Mouse (Mus musculus) hindbrain, embryonic 12.5 days (tissue): ENCODE results near the gene Isca2. TPM values are rescaled to one million over a fixed set of nuclear protein-coding genes. Genes with fewer than 3 reads are reported as not detected.

Source experiments
- ATAC-seq: fragments of 200-750 bp; cut with Nextera tagmentation; 2 replicates; pipeline ENCODE4 v1.8.0; 2017; ENCODE audit warnings: moderate TSS enrichment; ENCODE audit not compliant: low FRiP score
- H3K27ac ChIP-seq: fragments of 300-500 bp; sonication (generic); 2 replicates; pipeline ENCODE4 v1.5.1; 2016; ENCODE audit warnings: mild to moderate bottlenecking
- H3K27me3 ChIP-seq: fragments of 300-500 bp; sonication (generic); 2 replicates; pipeline ENCODE4 v1.6.1; 2016; ENCODE audit warnings: mild to moderate bottlenecking
- H3K36me3 ChIP-seq: fragments of 300-500 bp; sonication (generic); 2 replicates; pipeline ENCODE4 v1.6.1; 2016; ENCODE audit warnings: mild to moderate bottlenecking
- H3K4me1 ChIP-seq: fragments of 300-500 bp; sonication (generic); 2 replicates; pipeline ENCODE4 v1.6.1; 2016
- H3K4me2 ChIP-seq: fragments of 300-500 bp; sonication (generic); replicated peaks from 2 replicates; pipeline ENCODE4 v1.6.1; 2016; ENCODE audit warnings: mild to moderate bottlenecking
- H3K4me3 ChIP-seq: fragments of 300-500 bp; sonication (generic); 2 replicates; pipeline ENCODE4 v1.5.1; 2016; ENCODE audit warnings: mild to moderate bottlenecking
- H3K9ac ChIP-seq: fragments of 300-500 bp; sonication (generic); 2 replicates; pipeline ENCODE4 v1.6.1; 2016; ENCODE audit warnings: mild to moderate bottlenecking, moderate library complexity
- H3K9me3 ChIP-seq: fragments of 300-500 bp; sonication (generic); replicated peaks from 2 replicates; pipeline ENCODE4 v1.6.1; 2016; ENCODE audit warnings: mild to moderate bottlenecking
- WGBS: fragments of 180-500 bp; shearing (Covaris S2); methylation state at CpG from one replicate; pipeline ENCODE4 v1.1.7; 2016; 5-methylcytosine and 5-hydroxymethylcytosine counted together
- polyA plus RNA-seq: library from polyadenylated mRNA; unstranded; fragments of >200 nt; fragmentation: Nextera tagmentation; extraction: Ambion mirVana; gene quantifications from 2 replicates; pipeline ENCODE4 v1.2.1, GENCODE M21; 2016

Gene Isca2
- polyA plus RNA-seq, 1 experiment from 2014 or later, result 147 TPM

- no peak overlapping the region for H3K4me2 ChIP-seq
- WGBS, result 92% methylated on average over 10 of the region's 10 CpGs
- ATAC-seq, result no peak
- H3K27ac ChIP-seq, result no peak overlapping the region
- peaks cover 19% of the 10 kb centered on the region for H3K4me1 ChIP-seq
- no peaks in the 10 kb centered on the region for H3K27me3 ChIP-seq
- no peak overlapping the region for H3K9ac ChIP-seq
- no peaks in the 10 kb centered on the region for H3K9me3 ChIP-seq
- H3K36me3 ChIP-seq, result peaks cover 51% of the 10 kb centered on the region
- H3K4me3 ChIP-seq, result no peak overlapping the region
Measured at GRCm38 (mm10) chr12:84756016-84756415, 17.0 kb upstream of the Isca2 start.

- no peaks in the 10 kb centered on the region for H3K27me3 ChIP-seq
- WGBS, result 77% methylated on average over 2 of the region's 2 CpGs
- H3K4me2 ChIP-seq, result no peak overlapping the region
- H3K27ac ChIP-seq, result no peak overlapping the region
- no peak overlapping the region for H3K4me3 ChIP-seq
- no peak for ATAC-seq
- no peaks in the 10 kb centered on the region for H3K4me1 ChIP-seq
- no peaks in the 10 kb centered on the region for H3K9me3 ChIP-seq
- peaks cover 67% of the 10 kb centered on the region for H3K36me3 ChIP-seq
- no peak overlapping the region for H3K9ac ChIP-seq
Measured at GRCm38 (mm10) chr12:84759063-84759462, 14.0 kb upstream of the Isca2 start.

GRCm38 (mm10) chr12:84762532-84762931, 10.5 kb upstream of the Isca2 start:
- no peaks in the 10 kb centered on the region for H3K9me3 ChIP-seq
- no peak for ATAC-seq
- H3K27me3 ChIP-seq, result no peaks in the 10 kb centered on the region
- no peak overlapping the region for H3K27ac ChIP-seq
- H3K4me3 ChIP-seq, result no peak overlapping the region
- no peak overlapping the region for H3K9ac ChIP-seq
- no peak overlapping the region for H3K4me2 ChIP-seq
- WGBS, result 91% methylated on average over 5 of the region's 5 CpGs
- H3K4me1 ChIP-seq, result peaks cover 2% of the 10 kb centered on the region; the same call in 1 of the 2 replicates
- H3K36me3 ChIP-seq, result peaks cover 62% of the 10 kb centered on the region

GRCm38 (mm10) chr12:84763577-84764218, 9.4 kb upstream of the Isca2 start:
- no peaks in the 10 kb centered on the region for H3K9me3 ChIP-seq
- peaks cover 4% of the 10 kb centered on the region; the same call in 1 of the 2 replicates for H3K4me1 ChIP-seq
- no peak for ATAC-seq
- peaks cover 51% of the 10 kb centered on the region for H3K36me3 ChIP-seq
- 87% methylated on average over 13 of the region's 13 CpGs for WGBS
- H3K27ac ChIP-seq, result no peak overlapping the region
- no peak overlapping the region for H3K4me3 ChIP-seq
- H3K4me2 ChIP-seq, result no peak overlapping the region
- no peaks in the 10 kb centered on the region for H3K27me3 ChIP-seq
- H3K9ac ChIP-seq, result no peak overlapping the region

- no peak overlapping the region for H3K27ac ChIP-seq
- WGBS, result 86% methylated on average over 7 of the region's 7 CpGs
- no peak for ATAC-seq
- peaks cover 4% of the 10 kb centered on the region for H3K4me1 ChIP-seq
- H3K27me3 ChIP-seq, result no peaks in the 10 kb centered on the region
- H3K9ac ChIP-seq, result no peak overlapping the region
- H3K4me3 ChIP-seq, result no peak overlapping the region
- H3K9me3 ChIP-seq, result no peaks in the 10 kb centered on the region
- H3K36me3 ChIP-seq, result peaks cover 43% of the 10 kb centered on the region
- no peak overlapping the region for H3K4me2 ChIP-seq
Measured at GRCm38 (mm10) chr12:84764756-84765155, 8.3 kb upstream of the Isca2 start.

- Histone ChIP-seq H3K36me3 (peaks cover 36% of the 10 kb centered on the region), H3K4me3 (no peak overlapping the region), H3K4me2 (no peak overlapping the region), H3K4me1 (peaks cover 10% of the 10 kb centered on the region), H3K27me3 (no peaks in the 10 kb centered on the region), H3K27ac (no peak overlapping the region), H3K9ac (no peak overlapping the region), H3K9me3 (no peaks in the 10 kb centered on the region)
- no peak for ATAC-seq
- WGBS, result 90% methylated on average over 15 of the region's 15 CpGs
Measured at GRCm38 (mm10) chr12:84765506-84765905, 7.5 kb upstream of the Isca2 start.

- no peak overlapping the region for H3K27ac ChIP-seq
- no peaks in the 10 kb centered on the region for H3K9me3 ChIP-seq
- no peak for ATAC-seq
- H3K4me3 ChIP-seq, result no peak overlapping the region
- H3K9ac ChIP-seq, result no peak overlapping the region
- no peak overlapping the region for H3K4me2 ChIP-seq
- 80% methylated on average over 5 of the region's 5 CpGs for WGBS
- peaks cover 31% of the 10 kb centered on the region for H3K36me3 ChIP-seq
- peaks cover 17% of the 10 kb centered on the region for H3K4me1 ChIP-seq
- no peaks in the 10 kb centered on the region for H3K27me3 ChIP-seq
Measured at GRCm38 (mm10) chr12:84766113-84766735, 6.8 kb upstream of the Isca2 start.

- Histone ChIP-seq H3K27me3 (no peaks in the 10 kb centered on the region), H3K4me2 (no peak overlapping the region), H3K27ac (no peak overlapping the region), H3K36me3 (peaks cover 31% of the 10 kb centered on the region), H3K9me3 (no peaks in the 10 kb centered on the region), H3K4me1 (peaks cover 23% of the 10 kb centered on the region), H3K4me3 (no peak overlapping the region), H3K9ac (no peak overlapping the region)
- no peak for ATAC-seq
- 91% methylated on average over 6 of the region's 6 CpGs for WGBS
Measured at GRCm38 (mm10) chr12:84767510-84767909, 5.5 kb upstream of the Isca2 start.

- Histone ChIP-seq H3K4me2 (no peak overlapping the region), H3K27me3 (no peaks in the 10 kb centered on the region), H3K9ac (no peak overlapping the region), H3K27ac (no peak overlapping the region), H3K9me3 (no peaks in the 10 kb centered on the region), H3K4me1 (peaks cover 32% of the 10 kb centered on the region), H3K36me3 (peaks cover 10% of the 10 kb centered on the region), H3K4me3 (no peak overlapping the region)
- no peak for ATAC-seq
- 94% methylated on average over 7 of the region's 7 CpGs for WGBS
Measured at GRCm38 (mm10) chr12:84769624-84770023, 3.4 kb upstream of the Isca2 start.

GRCm38 (mm10) chr12:84771981-84772520, 1.0 kb upstream of the Isca2 start:
- WGBS, result 4% methylated on average over 10 of the region's 10 CpGs

GRCm38 (mm10) chr12:84773476-84773875, 425 bp downstream of the Isca2 start:
- Histone ChIP-seq H3K27ac (peak overlapping the region; percentile 83), H3K4me1 (peaks cover 29% of the 10 kb centered on the region), H3K36me3 (no peaks in the 10 kb centered on the region), H3K4me2 (peak overlapping the region; percentile 62), H3K9me3 (no peaks in the 10 kb centered on the region), H3K27me3 (no peaks in the 10 kb centered on the region), H3K4me3 (peak overlapping the region; percentile 70), H3K9ac (peak overlapping the region; percentile 81)
- ATAC-seq, result peak; percentile 9; the same call in 1 of the 2 replicates
- WGBS, result 1% methylated on average over 20 of the region's 20 CpGs

More at GRCm38 (mm10) chr12:84771981-84772520, 1.0 kb upstream of the Isca2 start:
- H3K4me2 ChIP-seq, result peak overlapping the region; percentile 74
- peaks cover 32% of the 10 kb centered on the region for H3K4me1 ChIP-seq
- H3K36me3 ChIP-seq, result no peaks in the 10 kb centered on the region
- H3K9ac ChIP-seq, result peak overlapping the region; percentile 76
- peak overlapping the region; percentile 83 for H3K27ac ChIP-seq
- H3K4me3 ChIP-seq, result peak overlapping the region; percentile 70
- no peaks in the 10 kb centered on the region for H3K9me3 ChIP-seq
- ATAC-seq, result no peak
- H3K27me3 ChIP-seq, result no peaks in the 10 kb centered on the region

GRCm38 (mm10) chr12:84774376-84774775, 1.3 kb downstream of the Isca2 start:
- Histone ChIP-seq H3K9me3 (no peaks in the 10 kb centered on the region), H3K4me1 (peaks cover 29% of the 10 kb centered on the region), H3K9ac (no peak overlapping the region), H3K4me3 (no peak overlapping the region), H3K27ac (no peak overlapping the region), H3K27me3 (no peaks in the 10 kb centered on the region), H3K36me3 (no peaks in the 10 kb centered on the region), H3K4me2 (peak overlapping the region; percentile 62)
- no peak for ATAC-seq
- WGBS, result 85% methylated on average over 6 of the region's 6 CpGs

GRCm38 (mm10) chr12:84776229-84776628, 3.2 kb downstream of the Isca2 start:
- Histone ChIP-seq H3K4me1 (peaks cover 16% of the 10 kb centered on the region), H3K4me2 (no peak overlapping the region), H3K27me3 (no peaks in the 10 kb centered on the region), H3K9me3 (no peaks in the 10 kb centered on the region), H3K4me3 (no peak overlapping the region), H3K36me3 (no peaks in the 10 kb centered on the region), H3K9ac (no peak overlapping the region), H3K27ac (no peak overlapping the region)
- no peak for ATAC-seq
